Mouse (Mus musculus) stomach, postnatal 0 days (tissue): Measurements from ENCODE around the gene Sap30bp. TPM values are rescaled to one million over a fixed set of nuclear protein-coding genes. Genes with fewer than 3 reads are reported as not detected.

Experiments
- ATAC-seq: fragments of 200-750 bp; cut with Nextera tagmentation; 2 replicates; pipeline ENCODE4 v1.8.0; 2017; ENCODE audit not compliant: low FRiP score, low TSS enrichment
- DNase-seq: peaks from one replicate; pipeline ENCODE4 v3.0.0-alpha.2; 2016; ENCODE audit warnings: low spot score
- H3K27ac ChIP-seq: fragments of 300-500 bp; sonication (generic); replicated peaks from 2 replicates; pipeline ENCODE4 v1.5.1; 2014; ENCODE audit warnings: mild to moderate bottlenecking, control low read depth
- H3K27me3 ChIP-seq: fragments of 300-500 bp; sonication (generic); 2 replicates; pipeline ENCODE4 v1.6.1; 2014; ENCODE audit warnings: low read length; ENCODE audit not compliant: control insufficient read depth, insufficient read depth
- H3K36me3 ChIP-seq: fragments of 300-500 bp; sonication (generic); 2 replicates; pipeline ENCODE4 v1.6.1; 2014; ENCODE audit warnings: low read length, mixed read lengths; ENCODE audit not compliant: control insufficient read depth, insufficient read depth
- H3K4me1 ChIP-seq: fragments of 300-500 bp; sonication (generic); replicated peaks from 2 replicates; pipeline ENCODE4 v1.6.1; 2014; ENCODE audit warnings: antibody characterized with exemption; ENCODE audit not compliant: control insufficient read depth, insufficient read depth
- H3K4me2 ChIP-seq: fragments of 300-500 bp; sonication (generic); replicated peaks from 2 replicates; pipeline ENCODE4 v1.6.1; 2014; ENCODE audit warnings: low read depth, mild to moderate bottlenecking, control low read depth, moderate library complexity
- H3K4me3 ChIP-seq: fragments of 300-500 bp; sonication (generic); 2 replicates; pipeline ENCODE4 v1.5.1; 2014; ENCODE audit warnings: low read depth, low read length, control low read depth
- H3K9ac ChIP-seq: fragments of 300-500 bp; sonication (generic); 2 replicates; pipeline ENCODE4 v1.6.1; 2014; ENCODE audit warnings: mild to moderate bottlenecking, low read length, control low read depth, mixed read lengths
- H3K9me3 ChIP-seq: fragments of 300-500 bp; sonication (generic); 2 replicates; pipeline ENCODE4 v1.6.1; 2016; ENCODE audit warnings: low read length; ENCODE audit not compliant: control insufficient read depth
- CTCF ChIP-seq: IDR thresholded peaks from 2 replicates; pipeline ENCODE4 v1.5.1; 2016; ENCODE audit warnings: antibody characterized with exemption, low read depth, mild to moderate bottlenecking, moderate library complexity
- EP300 ChIP-seq: optimal IDR thresholded peaks from 2 replicates; pipeline ENCODE3; 2016; ENCODE audit warnings: antibody characterized with exemption
- WGBS: fragments of 180-500 bp; shearing (Covaris S2); extraction: QIAGEN DNeasy Blood & Tissue Kit; methylation state at CpG from one replicate; pipeline ENCODE4 v1.1.7; 2014; 5-methylcytosine and 5-hydroxymethylcytosine counted together
- polyA plus RNA-seq: library from polyadenylated mRNA; unstranded; fragments of >200 nt; fragmentation: Nextera tagmentation; extraction: Ambion mirVana; gene quantifications from 2 replicates; pipeline ENCODE4 v1.2.1, GENCODE M21; 2015

Gene Sap30bp
- 23.6 and 27.0 TPM in 2 replicates for polyA plus RNA-seq

DNA sequence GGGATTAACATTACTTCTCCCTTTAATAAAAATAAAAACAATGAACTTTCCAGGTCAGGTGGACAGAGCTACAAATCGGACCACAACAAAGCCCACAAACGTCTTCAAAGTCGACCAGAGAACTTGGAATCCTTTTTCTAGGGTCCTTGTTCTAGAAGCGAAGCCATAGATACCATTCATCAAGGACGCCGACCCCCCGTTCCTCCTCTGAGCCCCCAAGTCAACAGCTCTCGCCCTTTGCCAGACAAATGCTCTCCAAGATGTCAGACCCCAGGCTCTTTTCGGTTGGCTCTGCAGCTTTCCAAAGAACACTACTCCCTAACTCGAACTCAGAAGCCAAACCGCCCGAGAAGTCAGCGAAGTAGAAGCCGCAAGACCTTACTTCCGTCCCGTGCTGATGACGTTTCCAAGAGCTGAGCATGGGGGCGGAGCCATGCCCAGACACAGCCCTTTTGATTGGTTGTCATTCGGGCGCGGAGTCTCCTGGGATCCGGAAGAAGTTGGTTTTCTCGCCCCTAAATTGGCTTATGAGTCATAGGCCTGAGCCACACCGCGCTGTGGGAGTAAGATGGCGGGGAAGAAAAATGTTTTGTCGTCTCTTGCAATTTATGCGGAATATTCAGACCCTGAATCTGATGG is at the start of gene Sap30bp, which contains the start of gene Recql5:
Gene Sap30bp (plus strand): TSS at position 175 of the 639 bp plus-strand sequence.
Gene Recql5 (minus strand): TSS at position 370 of the 639 bp plus-strand sequence.
- H3K4me3 ChIP-seq: peak within 1 kb of the TSS; percentile 70
- peaks cover 5% of the 10 kb centered on the region; the same call in 1 of the 2 replicates for H3K36me3 ChIP-seq
- H3K27me3 ChIP-seq: no peaks in the 10 kb centered on the region
- peaks cover 13% of the 10 kb centered on the region; the same call in 1 of the 2 replicates for H3K4me1 ChIP-seq
- no peaks in the 10 kb centered on the region for H3K9me3 ChIP-seq
- TF ChIP-seq EP300 (no peak), CTCF (no peak)
- WGBS: under 1% methylated on average over 28 of the region's 28 CpGs
- peak within 1 kb of the TSS; percentile 83 for H3K9ac ChIP-seq
- peak; percentile 97 for DNase-seq
- peak; percentile 99 for ATAC-seq
- peak within 1 kb of the TSS; percentile 63 for H3K27ac ChIP-seq
- H3K4me2 ChIP-seq: peak within 1 kb of the TSS; percentile 85

DNA sequence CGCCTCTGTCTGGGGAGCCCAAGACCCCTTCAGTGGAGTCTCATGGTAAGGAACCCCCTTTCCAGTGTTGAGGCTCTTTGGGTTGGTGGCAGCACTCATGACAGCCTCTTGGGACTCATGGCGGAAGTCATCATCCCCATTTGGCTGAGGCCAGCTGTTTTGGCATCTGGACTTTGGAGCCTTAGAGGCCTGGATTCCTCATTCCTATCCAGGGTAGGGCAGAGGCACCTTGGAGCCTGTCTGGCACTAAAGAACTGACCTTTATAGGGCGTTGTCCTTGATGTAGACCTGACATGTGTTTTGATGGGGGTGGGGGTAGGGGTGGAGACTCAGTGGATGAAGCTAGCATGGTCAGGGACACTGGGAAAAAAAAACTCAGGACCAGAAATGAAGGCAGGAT is 48.7 kb upstream of the Sap30bp start:
- peak; percentile 71 for ATAC-seq
- no peaks in the 10 kb centered on the region for H3K27me3 ChIP-seq

DNA sequence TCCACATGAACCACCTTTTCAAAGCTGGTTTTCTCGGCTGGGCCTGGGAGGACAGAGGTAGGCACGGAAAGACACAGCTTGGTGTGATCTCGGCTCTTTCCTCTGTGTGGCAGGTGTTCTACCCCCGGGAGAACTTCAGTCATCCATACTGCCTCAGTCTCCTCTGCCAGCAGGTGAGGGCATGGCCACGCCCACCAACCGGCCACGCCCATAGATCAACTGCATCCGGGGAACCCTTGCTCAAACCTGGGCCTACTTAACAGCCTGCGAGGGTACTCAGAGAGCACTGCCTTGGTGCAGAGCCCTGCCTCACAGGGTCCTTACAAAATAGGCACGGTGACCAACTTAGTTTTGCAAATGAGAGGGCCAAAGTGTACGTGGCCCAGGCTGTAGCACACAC is 47.8 kb upstream of the Sap30bp start:
- ATAC-seq: no peak
- no peak overlapping the region for H3K9ac ChIP-seq
- H3K9me3 ChIP-seq: no peaks in the 10 kb centered on the region
- no peak for DNase-seq
- no peak overlapping the region for H3K27ac ChIP-seq
- H3K36me3 ChIP-seq: no peaks in the 10 kb centered on the region
- H3K27me3 ChIP-seq: no peaks in the 10 kb centered on the region
- WGBS: 70% methylated on average over 11 of the region's 11 CpGs
- H3K4me2 ChIP-seq: no peak overlapping the region
- TF ChIP-seq EP300 (no peak), CTCF (no peak)
- no peak overlapping the region for H3K4me3 ChIP-seq
- H3K4me1 ChIP-seq: no peaks in the 10 kb centered on the region

More for the DNA sequence above, 48.7 kb upstream of the Sap30bp start:
- H3K36me3 ChIP-seq: no peaks in the 10 kb centered on the region
- no peak overlapping the region for H3K4me2 ChIP-seq
- DNase-seq: peak; percentile 56
- H3K9ac ChIP-seq: no peak overlapping the region
- H3K9me3 ChIP-seq: no peaks in the 10 kb centered on the region
- H3K27ac ChIP-seq: no peak overlapping the region
- H3K4me1 ChIP-seq: no peaks in the 10 kb centered on the region
- TF ChIP-seq CTCF: no peak
- TF ChIP-seq EP300: no peak
- H3K4me3 ChIP-seq: no peak overlapping the region
- WGBS: 79% methylated on average over 3 of the region's 3 CpGs

DNA sequence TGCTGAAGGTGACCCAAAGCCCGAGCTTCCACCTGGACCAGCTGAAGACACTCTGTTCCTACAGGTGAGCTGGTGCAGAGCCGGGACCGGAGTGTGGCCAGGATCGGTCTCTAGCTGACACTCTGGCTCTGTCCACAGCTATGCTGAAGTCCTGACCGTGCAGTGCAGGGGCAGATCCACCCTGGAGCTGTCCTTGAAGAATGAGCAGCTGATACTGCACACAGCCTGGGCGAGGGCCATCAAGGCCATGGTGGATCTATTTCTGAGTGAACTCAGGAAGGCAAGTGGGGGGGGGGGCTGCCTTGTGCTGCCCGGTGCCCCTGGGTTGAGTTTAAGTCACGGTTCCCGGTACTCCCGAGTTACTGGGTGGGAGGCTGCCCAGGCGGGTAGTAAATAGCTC is 46.6 kb upstream of the Sap30bp start:
- WGBS: 85% methylated on average over 11 of the region's 11 CpGs
- ATAC-seq (0 out of 2 replicates have a peak, but pooled peaks have one; percentile 8), DNase-seq (no peak)
- Histone ChIP-seq H3K4me2 (no peak overlapping the region), H3K4me1 (no peaks in the 10 kb centered on the region), H3K27ac (no peak overlapping the region), H3K36me3 (no peaks in the 10 kb centered on the region), H3K4me3 (no peak overlapping the region), H3K9me3 (no peaks in the 10 kb centered on the region), H3K27me3 (no peaks in the 10 kb centered on the region), H3K9ac (no peak overlapping the region)
- TF ChIP-seq EP300: no peak

DNA sequence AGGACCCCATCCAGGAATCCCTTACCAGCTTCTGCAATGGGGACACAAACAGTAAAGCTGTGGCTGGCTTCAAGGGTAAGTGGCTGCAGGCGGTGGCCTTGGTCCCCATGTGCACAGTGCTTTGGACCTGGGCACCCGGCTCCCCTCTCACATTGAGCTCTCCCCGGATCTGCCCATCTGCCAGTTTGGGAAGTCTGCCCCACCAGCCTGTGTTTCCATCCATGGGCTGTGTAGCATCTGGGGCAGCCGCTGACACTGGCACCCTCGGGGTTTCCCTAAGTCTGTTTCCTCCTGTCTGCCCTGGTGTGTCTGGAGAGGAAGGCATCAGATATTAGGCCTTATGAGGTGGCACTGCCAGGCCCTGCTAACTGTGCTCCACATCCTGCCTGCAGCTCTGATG is 45.1 kb upstream of the Sap30bp start:
- WGBS: 81% methylated on average over 5 of the region's 5 CpGs
- DNase-seq (no peak), ATAC-seq (no peak)
- Histone ChIP-seq H3K4me2 (no peak overlapping the region), H3K27me3 (no peaks in the 10 kb centered on the region), H3K4me3 (no peak overlapping the region), H3K9me3 (no peaks in the 10 kb centered on the region), H3K4me1 (no peaks in the 10 kb centered on the region), H3K27ac (no peak overlapping the region), H3K9ac (no peak overlapping the region), H3K36me3 (peaks cover 2% of the 10 kb centered on the region; the same call in 1 of the 2 replicates)
- TF ChIP-seq CTCF: no peak
- TF ChIP-seq EP300: no peak

DNA sequence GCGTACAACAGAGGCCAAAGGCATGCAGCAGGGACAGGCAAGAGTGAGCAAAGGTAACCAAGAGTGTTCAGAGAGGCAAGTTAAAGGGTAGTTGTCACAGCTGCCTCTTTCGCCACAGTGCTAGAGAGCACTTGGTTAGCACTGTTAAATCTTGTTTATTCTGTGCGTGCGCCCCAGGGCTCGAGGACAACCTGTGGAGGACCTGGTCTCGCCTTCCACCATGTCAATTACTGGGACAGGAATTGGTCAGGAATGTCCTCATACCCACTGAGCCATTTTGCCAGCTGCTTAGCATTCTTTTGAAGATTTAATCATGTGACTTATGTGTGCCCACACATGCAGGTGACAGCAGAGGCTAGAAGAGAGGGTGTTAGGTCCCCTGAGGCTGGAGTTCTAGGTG is 43.9 kb upstream of the Sap30bp start:
- DNase-seq: no peak
- 73% methylated on average over 6 of the region's 6 CpGs for WGBS
- Histone ChIP-seq H3K9me3 (no peaks in the 10 kb centered on the region), H3K27ac (no peak overlapping the region), H3K9ac (no peak overlapping the region), H3K4me3 (no peak overlapping the region), H3K4me2 (no peak overlapping the region), H3K27me3 (no peaks in the 10 kb centered on the region), H3K4me1 (no peaks in the 10 kb centered on the region), H3K36me3 (peaks cover 4% of the 10 kb centered on the region; the same call in 1 of the 2 replicates)
- TF ChIP-seq EP300 (no peak), CTCF (no peak)
- ATAC-seq: no peak
